Mouse (Mus musculus) mammary gland, adult 2 months (tissue): ENCODE data around the gene Parp14. TPM values are rescaled to one million over a fixed set of nuclear protein-coding genes. Genes with fewer than 3 reads are reported as not detected.

ENCODE experiments used
- polyA plus RNA-seq: library from polyadenylated mRNA; depleted of rRNA; stranded (reverse); fragments of >200 nt; gene quantifications from 2 replicates; pipeline ENCODE4 v1.2.3, GENCODE M21; 2012; ENCODE audit warnings: low replicate concordance; rRNA removed

Parp14 gene
- 6.9 and 8.2 TPM in 2 replicates for polyA plus RNA-seq

GRCm38 (mm10) chr16:35871048-35871851 lies at the start of gene Parp14:
Gene Parp14 (minus strand): TSS chr16:35871544.

Other genes with a start within 250 kb of the Parp14 start
- gene Dirc2, start 102.2 kb downstream of the Parp14 start, polyA plus RNA-seq = 28.0 and 40.4 TPM in 2 replicates
- 3.9 and 4.2 TPM in 2 replicates for gene Hspbap1, start 101.2 kb downstream of the Parp14 start, polyA plus RNA-seq
- gene Parp9, start 66.9 kb upstream of the Parp14 start, polyA plus RNA-seq = 7.4 and 15.6 TPM in 2 replicates
- gene Dtx3l, start 67.6 kb upstream of the Parp14 start, polyA plus RNA-seq = 10.0 and 15.3 TPM in 2 replicates
- gene Kpna1, start 107.2 kb upstream of the Parp14 start, polyA plus RNA-seq = 3.7 and 15.5 TPM in 2 replicates
- gene Wdr5b, start 169.6 kb upstream of the Parp14 start, polyA plus RNA-seq = 1.1 and 2.7 TPM in 2 replicates
- 27.0 and 27.7 TPM in 2 replicates for gene Fam162a, start 200.1 kb upstream of the Parp14 start, polyA plus RNA-seq
- 4.2 and 5.4 TPM in 2 replicates for gene Ccdc58, start 200.1 kb upstream of the Parp14 start, polyA plus RNA-seq